Mouse (Mus musculus): Measurements from ENCODE around the gene Gm45213. TPM values are rescaled to one million over a fixed set of nuclear protein-coding genes. Genes with fewer than 3 reads are reported as not detected.

Gene Gm45213
- polyA plus RNA-seq (2014; fragmentation: Nextera tagmentation; extraction: Ambion mirVana): not detected in 2 replicates

DNA sequence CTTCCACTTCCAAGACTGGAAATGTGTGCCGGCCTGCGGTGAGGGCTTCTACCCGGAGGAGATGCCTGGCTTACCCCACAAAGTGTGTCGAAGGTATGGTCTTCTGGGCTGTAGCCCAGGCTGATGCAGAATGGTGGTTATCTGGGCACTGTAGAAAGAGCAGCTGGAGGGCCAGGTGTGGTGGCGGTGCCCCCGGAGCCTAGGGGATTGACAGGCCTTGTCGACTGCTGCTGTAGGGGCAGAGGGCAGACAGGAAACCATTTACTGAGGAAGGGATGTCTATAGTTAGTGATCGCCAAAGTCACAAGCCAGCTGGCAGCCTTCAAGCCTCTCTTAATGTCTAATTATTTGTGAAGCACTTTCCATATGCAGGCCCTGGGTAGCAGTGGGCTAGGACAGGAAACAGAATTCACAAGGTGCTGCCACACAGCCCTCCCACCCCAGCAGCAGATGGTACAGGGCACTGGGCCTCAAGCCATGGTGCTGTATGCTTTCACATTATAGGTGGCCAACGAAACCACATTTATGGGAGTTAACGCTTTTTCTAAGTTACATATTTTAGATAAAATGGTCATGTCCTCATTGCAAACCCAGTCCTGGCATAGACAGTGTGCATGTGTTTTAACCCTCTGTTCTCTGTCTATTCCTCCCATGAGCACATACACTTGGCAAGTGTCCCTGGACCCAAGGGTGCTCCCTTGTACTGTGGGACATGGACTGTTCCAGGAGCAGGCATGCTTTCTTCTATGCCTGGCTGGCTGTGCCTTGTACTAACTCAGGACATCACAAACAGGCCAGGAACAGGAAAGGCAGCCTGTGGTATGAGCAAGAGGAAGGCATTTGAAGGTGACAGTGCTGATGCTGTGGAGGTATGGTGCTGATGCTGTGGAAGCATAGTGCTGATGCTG is at the start of gene Gm45213:
Gm45213 (plus strand) TSS at position 51 of the 908 bp plus-strand sequence.
- peaks cover 71% of the 10 kb centered on the region for H3K4me1 ChIP-seq (ENCODE audit: control insufficient read depth, insufficient read depth, low read length)
- DNase-seq (ENCODE audit: low spot score) (no peak), ATAC-seq (ENCODE audit: insufficient number of reproducible peaks, low FRiP score, low TSS enrichment, low read depth) (no peak)
- no peaks in the 10 kb centered on the region for H3K9me3 ChIP-seq (ENCODE audit: control insufficient read depth, low read length)
- H3K27me3 ChIP-seq (ENCODE audit: control insufficient read depth, insufficient read depth, low read length): no peaks in the 10 kb centered on the region
- no peak within 1 kb of the TSS for H3K4me2 ChIP-seq (ENCODE audit: low read depth, severe bottlenecking)
- no peak within 1 kb of the TSS for H3K27ac ChIP-seq (replicated peaks; ENCODE audit: low read depth, low read length)
- H3K4me3 ChIP-seq (ENCODE audit: low read depth, low read length): no peak within 1 kb of the TSS
- 58% methylated on average over 10 of the region's 10 CpGs for WGBS
- no peak within 1 kb of the TSS for H3K9ac ChIP-seq (ENCODE audit: low read length)
- H3K36me3 ChIP-seq (ENCODE audit: control insufficient read depth, insufficient read depth, low read length): no peaks in the 10 kb centered on the region

DNA sequence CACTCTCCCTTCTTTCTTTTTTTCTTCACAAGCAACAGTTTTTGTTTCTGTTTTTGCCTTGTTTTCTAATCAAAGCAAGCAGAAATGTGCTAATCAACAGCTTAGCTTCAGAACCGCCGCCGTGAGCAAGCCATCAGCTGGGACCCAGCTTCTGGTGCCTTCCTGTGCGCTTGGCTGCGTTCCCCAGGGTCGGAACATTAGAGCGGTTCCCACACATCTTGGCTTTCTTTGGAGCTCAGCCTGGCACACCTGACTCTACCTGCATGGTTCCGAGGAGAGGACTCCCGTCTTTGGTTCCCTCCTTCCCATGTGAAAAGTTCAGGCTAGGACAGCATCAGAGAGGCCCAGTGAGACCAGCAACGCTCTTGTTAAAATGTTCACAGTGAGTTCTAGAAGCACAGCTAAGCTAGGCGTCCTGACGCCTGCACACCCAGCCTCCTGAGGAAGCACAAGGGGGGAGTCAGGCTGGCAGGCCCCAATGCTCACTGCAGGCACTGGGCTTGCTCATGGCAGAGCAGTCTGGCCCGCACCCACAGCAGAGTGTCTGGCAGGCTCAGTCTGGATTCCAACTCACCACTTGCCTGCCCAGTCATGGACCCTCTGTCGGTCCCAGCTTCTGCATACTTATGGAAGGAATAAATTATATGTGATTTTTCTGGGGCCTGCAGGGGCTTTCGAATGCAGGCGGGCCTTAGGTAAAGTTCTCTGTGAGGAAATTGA is 42.2 kb upstream of the Gm45213 start:
- Histone ChIP-seq H3K4me1 (ENCODE audit: control insufficient read depth, insufficient read depth, low read length) (no peaks in the 10 kb centered on the region; the same call in 1 of the 2 replicates), H3K27ac (replicated peaks; ENCODE audit: low read depth, low read length) (no peak overlapping the region), H3K4me2 (ENCODE audit: low read depth, severe bottlenecking) (no peak overlapping the region), H3K9ac (ENCODE audit: low read length) (no peak overlapping the region), H3K27me3 (ENCODE audit: control insufficient read depth, insufficient read depth, low read length) (no peaks in the 10 kb centered on the region), H3K4me3 (ENCODE audit: low read depth, low read length) (no peak overlapping the region), H3K9me3 (ENCODE audit: control insufficient read depth, low read length) (0 out of 2 replicates have a peak, but pooled peaks cover 2% of the 10 kb centered on the region), H3K36me3 (ENCODE audit: control insufficient read depth, insufficient read depth, low read length) (no peaks in the 10 kb centered on the region)
- ATAC-seq (ENCODE audit: insufficient number of reproducible peaks, low FRiP score, low TSS enrichment, low read depth) (no peak), DNase-seq (ENCODE audit: low spot score) (no peak)
- 89% methylated on average over 16 of the region's 16 CpGs for WGBS

DNA sequence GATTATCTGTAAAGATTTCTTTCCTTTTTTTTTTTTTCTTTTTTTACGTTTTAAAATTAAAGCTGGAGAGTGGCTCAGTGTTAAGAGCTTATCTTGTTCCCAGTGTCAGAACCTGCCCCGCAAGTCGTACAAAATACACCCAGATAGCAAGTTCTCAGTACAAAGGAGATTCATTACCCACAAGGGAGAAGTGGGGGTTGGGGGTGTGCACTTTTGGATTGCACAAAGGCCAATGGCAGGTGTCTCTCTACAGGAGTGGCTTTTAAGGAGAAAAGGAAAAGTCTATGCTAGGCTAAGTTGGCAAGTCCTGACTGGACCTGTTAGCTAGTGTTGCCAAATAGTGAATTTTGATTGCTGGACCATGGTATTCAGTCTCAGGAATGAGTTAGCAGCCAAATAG is 41.6 kb upstream of the Gm45213 start:
- Histone ChIP-seq H3K27me3 (ENCODE audit: control insufficient read depth, insufficient read depth, low read length) (no peaks in the 10 kb centered on the region), H3K9ac (ENCODE audit: low read length) (no peak overlapping the region), H3K4me1 (ENCODE audit: control insufficient read depth, insufficient read depth, low read length) (no peaks in the 10 kb centered on the region; the same call in 1 of the 2 replicates), H3K4me2 (ENCODE audit: low read depth, severe bottlenecking) (no peak overlapping the region), H3K4me3 (ENCODE audit: low read depth, low read length) (no peak overlapping the region), H3K27ac (replicated peaks; ENCODE audit: low read depth, low read length) (no peak overlapping the region), H3K36me3 (ENCODE audit: control insufficient read depth, insufficient read depth, low read length) (no peaks in the 10 kb centered on the region), H3K9me3 (ENCODE audit: control insufficient read depth, low read length) (0 out of 2 replicates have a peak, but pooled peaks cover 2% of the 10 kb centered on the region)
- ATAC-seq (ENCODE audit: insufficient number of reproducible peaks, low FRiP score, low TSS enrichment, low read depth) (no peak), DNase-seq (ENCODE audit: low spot score) (no peak)
- WGBS: 84% methylated on average over 3 of the region's 3 CpGs

DNA sequence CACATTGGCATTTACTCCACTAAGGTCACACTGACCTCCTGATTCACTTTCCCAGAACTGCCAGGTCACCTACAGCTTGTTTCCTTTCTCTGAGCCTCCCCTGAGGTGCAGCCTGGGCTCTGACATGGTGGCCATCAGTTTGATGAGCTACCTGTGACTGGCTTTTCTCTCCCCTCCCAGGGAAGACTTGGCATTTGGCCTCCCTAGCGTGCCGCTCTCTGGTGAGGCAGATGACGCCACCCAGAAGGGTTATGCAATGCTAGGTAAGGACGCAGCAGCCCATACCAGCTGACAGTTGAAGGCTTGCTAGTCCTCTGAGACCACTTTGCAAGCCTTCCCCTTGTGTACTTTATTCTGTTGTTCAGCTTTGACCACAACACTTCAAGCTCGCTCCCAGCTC is 40.0 kb upstream of the Gm45213 start:
- 86% methylated on average over 5 of the region's 5 CpGs for WGBS
- no peak overlapping the region for H3K4me3 ChIP-seq (ENCODE audit: low read depth, low read length)
- H3K4me1 ChIP-seq (ENCODE audit: control insufficient read depth, insufficient read depth, low read length): no peaks in the 10 kb centered on the region; the same call in 1 of the 2 replicates
- H3K27ac ChIP-seq (replicated peaks; ENCODE audit: low read depth, low read length): no peak overlapping the region
- ATAC-seq (ENCODE audit: insufficient number of reproducible peaks, low FRiP score, low TSS enrichment, low read depth): no peak
- H3K4me2 ChIP-seq (ENCODE audit: low read depth, severe bottlenecking): no peak overlapping the region
- 0 out of 2 replicates have a peak, but pooled peaks cover 2% of the 10 kb centered on the region for H3K9me3 ChIP-seq (ENCODE audit: control insufficient read depth, low read length)
- no peaks in the 10 kb centered on the region for H3K27me3 ChIP-seq (ENCODE audit: control insufficient read depth, insufficient read depth, low read length)
- no peak overlapping the region for H3K9ac ChIP-seq (ENCODE audit: low read length)
- DNase-seq (ENCODE audit: low spot score): no peak
- H3K36me3 ChIP-seq (ENCODE audit: control insufficient read depth, insufficient read depth, low read length): no peaks in the 10 kb centered on the region

DNA sequence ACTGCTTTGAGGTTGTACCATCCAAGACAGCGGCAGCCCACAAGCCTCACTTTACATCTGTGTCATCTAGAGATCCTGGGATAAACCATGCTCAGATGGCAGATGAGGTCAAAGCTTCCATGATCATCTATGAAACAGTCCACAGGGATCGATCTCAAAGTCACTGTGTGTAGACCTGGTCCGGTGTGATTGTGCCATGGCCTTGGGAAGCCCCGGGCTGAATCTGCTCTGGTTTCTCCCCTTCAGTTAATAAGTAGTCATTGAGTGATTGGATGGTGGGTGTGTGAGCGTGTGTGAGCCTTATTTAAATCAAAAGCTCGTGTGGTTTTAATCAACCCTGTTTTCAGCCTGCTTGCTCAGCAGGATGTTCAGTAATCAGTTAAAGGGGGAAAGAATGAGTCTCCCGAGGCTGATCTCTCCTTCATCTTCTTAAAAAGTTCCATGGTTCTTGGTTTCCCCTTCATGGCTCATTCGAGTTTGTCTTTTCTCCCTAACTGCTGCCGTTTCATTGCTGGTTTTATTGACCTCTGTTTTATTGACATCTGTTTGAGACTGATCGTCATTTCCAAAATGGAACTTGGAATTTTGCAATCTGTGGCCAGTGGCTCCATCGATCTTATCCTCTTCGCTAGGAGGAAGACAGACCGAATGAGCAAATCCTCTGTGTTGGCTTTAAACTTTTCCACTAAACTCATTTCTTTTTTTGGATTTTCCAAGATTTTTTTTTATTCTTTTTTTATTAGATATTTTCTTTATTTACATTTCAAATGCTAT is 39.4 kb upstream of the Gm45213 start:
- Histone ChIP-seq H3K27ac (replicated peaks; ENCODE audit: low read depth, low read length) (no peak overlapping the region), H3K27me3 (ENCODE audit: control insufficient read depth, insufficient read depth, low read length) (no peaks in the 10 kb centered on the region), H3K4me1 (ENCODE audit: control insufficient read depth, insufficient read depth, low read length) (no peaks in the 10 kb centered on the region; the same call in 1 of the 2 replicates), H3K9ac (ENCODE audit: low read length) (no peak overlapping the region), H3K36me3 (ENCODE audit: control insufficient read depth, insufficient read depth, low read length) (no peaks in the 10 kb centered on the region), H3K9me3 (ENCODE audit: control insufficient read depth, low read length) (0 out of 2 replicates have a peak, but pooled peaks cover 2% of the 10 kb centered on the region), H3K4me2 (ENCODE audit: low read depth, severe bottlenecking) (no peak overlapping the region), H3K4me3 (ENCODE audit: low read depth, low read length) (no peak overlapping the region)
- 43% methylated on average over 13 of the region's 13 CpGs for WGBS
- ATAC-seq (ENCODE audit: insufficient number of reproducible peaks, low FRiP score, low TSS enrichment, low read depth): no peak
- DNase-seq (ENCODE audit: low spot score): no peak

DNA sequence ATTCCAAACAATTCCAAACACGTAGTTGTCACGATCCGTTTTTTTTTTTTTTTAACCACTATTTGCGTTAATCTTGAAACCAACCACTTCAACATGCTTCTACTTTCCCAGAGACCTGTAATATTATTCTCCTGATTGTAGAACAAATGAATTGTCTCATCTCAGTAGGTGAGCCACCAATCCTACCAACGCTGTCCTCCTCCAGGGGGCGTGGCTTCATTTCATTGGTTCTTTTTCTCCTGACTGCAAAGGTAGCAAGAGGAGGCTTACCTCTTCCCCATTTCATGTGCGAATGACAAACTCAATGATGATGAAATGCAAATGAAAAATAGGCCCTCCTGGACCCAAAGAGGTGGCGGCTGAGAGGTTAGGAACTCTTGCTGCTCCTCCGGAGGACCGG is 38.3 kb upstream of the Gm45213 start:
- H3K4me1 ChIP-seq (ENCODE audit: control insufficient read depth, insufficient read depth, low read length): no peaks in the 10 kb centered on the region; the same call in 1 of the 2 replicates
- ATAC-seq (ENCODE audit: insufficient number of reproducible peaks, low FRiP score, low TSS enrichment, low read depth) (no peak), DNase-seq (ENCODE audit: low spot score) (no peak)
- H3K4me3 ChIP-seq (ENCODE audit: low read depth, low read length): no peak overlapping the region
- H3K27ac ChIP-seq (replicated peaks; ENCODE audit: low read depth, low read length): no peak overlapping the region
- H3K9ac ChIP-seq (ENCODE audit: low read length): no peak overlapping the region
- H3K27me3 ChIP-seq (ENCODE audit: control insufficient read depth, insufficient read depth, low read length): no peaks in the 10 kb centered on the region
- H3K36me3 ChIP-seq (ENCODE audit: control insufficient read depth, insufficient read depth, low read length): no peaks in the 10 kb centered on the region
- no peak overlapping the region for H3K4me2 ChIP-seq (ENCODE audit: low read depth, severe bottlenecking)
- WGBS: 91% methylated on average over 10 of the region's 10 CpGs
- H3K9me3 ChIP-seq (ENCODE audit: control insufficient read depth, low read length): no peaks in the 10 kb centered on the region

DNA sequence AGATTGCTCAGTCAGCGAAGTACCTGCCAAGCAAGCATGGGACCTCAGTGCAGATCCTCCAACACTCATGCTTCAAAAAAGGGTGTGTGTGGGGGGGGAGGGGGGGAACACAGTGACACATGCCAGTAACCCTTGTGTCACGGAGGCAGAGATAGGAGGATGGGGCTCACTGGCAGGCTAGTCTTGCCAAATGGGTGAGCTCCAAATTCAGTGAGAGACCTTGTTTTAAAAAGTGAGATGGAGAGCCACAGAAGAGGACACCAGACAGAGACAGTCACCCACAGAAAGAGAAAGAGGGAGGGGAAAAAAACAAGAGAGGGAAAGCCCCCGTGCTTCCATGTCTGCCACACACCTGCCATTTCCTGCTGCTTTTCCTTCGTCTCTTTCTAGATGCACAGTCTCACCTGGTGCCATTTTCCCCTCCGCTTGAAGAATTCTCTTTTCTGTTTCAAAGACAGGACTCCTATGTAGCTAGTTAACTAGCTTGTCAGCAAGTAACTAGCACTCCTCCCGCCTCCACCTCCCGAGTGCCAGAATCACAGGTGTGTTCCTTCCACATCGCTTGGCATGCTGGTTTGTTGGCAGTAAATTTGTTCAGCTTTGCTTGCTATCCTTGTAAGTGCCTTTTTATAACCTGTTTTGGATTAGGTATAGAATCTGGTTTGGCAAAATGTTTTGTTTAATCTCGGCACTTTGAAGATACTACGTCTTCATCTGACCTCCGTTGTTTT is 35.1 kb upstream of the Gm45213 start:
- H3K36me3 ChIP-seq (ENCODE audit: control insufficient read depth, insufficient read depth, low read length): no peaks in the 10 kb centered on the region
- ATAC-seq (ENCODE audit: insufficient number of reproducible peaks, low FRiP score, low TSS enrichment, low read depth): no peak
- H3K4me3 ChIP-seq (ENCODE audit: low read depth, low read length): no peak overlapping the region
- H3K27me3 ChIP-seq (ENCODE audit: control insufficient read depth, insufficient read depth, low read length): no peaks in the 10 kb centered on the region
- 73% methylated on average over 11 of the region's 11 CpGs for WGBS
- DNase-seq (ENCODE audit: low spot score): no peak
- H3K27ac ChIP-seq (replicated peaks; ENCODE audit: low read depth, low read length): no peak overlapping the region
- no peak overlapping the region for H3K9ac ChIP-seq (ENCODE audit: low read length)
- no peaks in the 10 kb centered on the region for H3K9me3 ChIP-seq (ENCODE audit: control insufficient read depth, low read length)
- H3K4me2 ChIP-seq (ENCODE audit: low read depth, severe bottlenecking): no peak overlapping the region
- H3K4me1 ChIP-seq (ENCODE audit: control insufficient read depth, insufficient read depth, low read length): peaks cover 5% of the 10 kb centered on the region; the same call in 1 of the 2 replicates

Data from limb, embryonic 11.5 days (tissue).